Mouse (Mus musculus): ENCODE results near the gene Gm28038.

Gm28038 gene

GRCm38 (mm10) chr2:30286192-30287026 lies 5.6 kb downstream of the Gm28038 start, which contains the start of the genes Dolk and Nup188:
Dolk (minus strand) TSS chr2:30286334.
Nup188 (plus strand) TSS chr2:30286397.
- DNase-seq: peak; percentile 95 to 98

GRCm38 (mm10) chr2:30287027-30287373 lies 6.2 kb downstream of the Gm28038 start:
- peak in 1 of 2 experiments; percentile 21 for DNase-seq

GRCm38 (mm10) chr2:30299525-30299924 lies 18.7 kb downstream of the Gm28038 start:
- DNase-seq: no peak

- DNase-seq: no peak
Observed at GRCm38 (mm10) chr2:30299966-30300365, 19.1 kb downstream of the Gm28038 start.

GRCm38 (mm10) chr2:30306087-30306486 lies 25.2 kb downstream of the Gm28038 start:
- DNase-seq: no peak

- no peak for DNase-seq
Observed at GRCm38 (mm10) chr2:30309351-30309750, 28.5 kb downstream of the Gm28038 start.

GRCm38 (mm10) chr2:30311481-30311880 lies 30.6 kb downstream of the Gm28038 start:
- DNase-seq: no peak

GRCm38 (mm10) chr2:30316136-30316535 lies 35.3 kb downstream of the Gm28038 start:
- DNase-seq: no peak

- no peak for DNase-seq
Observed at GRCm38 (mm10) chr2:30316955-30317354, 36.1 kb downstream of the Gm28038 start.

- DNase-seq: no peak
Observed at GRCm38 (mm10) chr2:30319260-30319659, 38.4 kb downstream of the Gm28038 start.

- DNase-seq: no peak
Observed at GRCm38 (mm10) chr2:30323111-30323510, 42.3 kb downstream of the Gm28038 start.

- DNase-seq: no peak
Observed at GRCm38 (mm10) chr2:30325296-30325695, 44.5 kb downstream of the Gm28038 start.

- DNase-seq: peak in 1 of 2 experiments; percentile 33
Observed at GRCm38 (mm10) chr2:30327276-30327675, 46.4 kb downstream of the Gm28038 start.

- no peak for DNase-seq
Observed at GRCm38 (mm10) chr2:30328791-30329190, 47.9 kb downstream of the Gm28038 start.

- no peak for DNase-seq
Observed at GRCm38 (mm10) chr2:30335324-30335723, 54.5 kb downstream of the Gm28038 start.

- peak in 1 of 2 experiments; percentile 42 for DNase-seq
Observed at GRCm38 (mm10) chr2:30336174-30336915, 55.5 kb downstream of the Gm28038 start.

GRCm38 (mm10) chr2:30337179-30337578 lies 56.3 kb downstream of the Gm28038 start:
- no peak for DNase-seq

GRCm38 (mm10) chr2:30342061-30342460 lies 61.2 kb downstream of the Gm28038 start:
- no peak for DNase-seq

GRCm38 (mm10) chr2:30342544-30342943 lies 61.7 kb downstream of the Gm28038 start:
- peak; percentile 64 to 74 for DNase-seq

GRCm38 (mm10) chr2:30343601-30344137 lies 62.8 kb downstream of the Gm28038 start:
- peak; percentile 51 to 58 for DNase-seq

GRCm38 (mm10) chr2:30345971-30346676 lies 65.3 kb downstream of the Gm28038 start:
- DNase-seq: no peak

- no peak for DNase-seq
Observed at GRCm38 (mm10) chr2:30349196-30349595, 68.4 kb downstream of the Gm28038 start.
